Mouse (Mus musculus): ENCODE measurements around the gene Ppp6r3. TPM values are rescaled to one million over a fixed set of nuclear protein-coding genes. Genes with fewer than 3 reads are reported as not detected.

The Ppp6r3 gene
- total RNA-seq, 2 experiments from 2014 or later = 68.8 to 83.0 TPM

GRCm38 (mm10) chr19:3441092-3441491, 134.5 kb downstream of the Ppp6r3 start:
- intact Hi-C loops (cut with DNase I) = no loop called here
- no peak for DNase-seq (ENCODE audit: low spot score)

GRCm38 (mm10) chr19:3440667-3441066, 134.9 kb downstream of the Ppp6r3 start:
- intact Hi-C loops (cut with DNase I) = no loop called here
- no peak for DNase-seq (ENCODE audit: low spot score)

GRCm38 (mm10) chr19:3437980-3438379, 137.6 kb downstream of the Ppp6r3 start:
- no peak for DNase-seq (ENCODE audit: low spot score)

GRCm38 (mm10) chr19:3436840-3437239, 138.7 kb downstream of the Ppp6r3 start:
- no peak for DNase-seq (ENCODE audit: low spot score)

More at GRCm38 (mm10) chr19:3437980-3438379, 137.6 kb downstream of the Ppp6r3 start:
- intact Hi-C loops (cut with DNase I) = no loop called here

DNA sequence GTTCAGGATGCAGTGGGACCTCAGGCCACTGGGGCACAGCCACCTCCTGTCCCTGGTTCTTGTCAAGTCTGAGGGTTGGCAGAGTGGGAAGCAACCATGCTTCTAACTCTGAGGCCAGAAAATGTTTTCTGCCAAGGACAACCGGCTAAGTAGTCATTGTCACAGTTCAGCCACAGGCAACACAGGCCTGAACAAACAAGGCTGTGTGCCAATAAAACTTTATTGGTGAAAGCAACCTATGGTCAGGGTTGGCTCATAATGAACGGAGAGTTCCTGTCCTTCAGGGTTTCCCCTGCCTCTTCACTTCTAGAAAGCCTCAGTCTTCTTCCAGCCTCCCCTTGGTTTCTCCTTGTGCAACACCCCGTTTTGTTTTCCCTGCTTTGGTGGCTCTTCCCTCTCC, 139.7 kb downstream of the Ppp6r3 start:
- intact Hi-C loops (cut with DNase I) = no loop called here
- DNase-seq (ENCODE audit: low spot score) = no peak

More at GRCm38 (mm10) chr19:3436840-3437239, 138.7 kb downstream of the Ppp6r3 start:
- intact Hi-C loops (cut with DNase I) = no loop called here

DNA sequence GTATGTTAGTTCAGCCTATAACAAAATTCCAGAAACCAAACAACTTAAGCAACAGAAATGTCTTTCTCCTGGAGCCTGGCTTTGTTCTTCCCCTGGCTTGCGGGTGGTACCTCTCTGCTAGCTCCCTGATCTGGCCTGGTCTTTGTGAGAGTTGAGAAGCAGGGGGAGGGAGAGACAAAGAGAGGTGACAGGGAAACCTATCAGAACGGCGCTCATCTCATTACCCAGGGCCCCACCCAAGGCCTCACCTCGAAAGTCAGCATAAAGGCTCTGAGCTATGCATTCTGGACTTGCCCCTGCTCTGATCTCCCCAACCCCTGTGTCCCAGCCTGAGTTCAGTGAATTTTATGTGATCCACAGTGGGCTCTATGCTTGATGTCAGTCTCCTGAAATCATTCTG, 140.9 kb downstream of the Ppp6r3 start:
- no peak for DNase-seq (ENCODE audit: low spot score)
- intact Hi-C loops (cut with DNase I) = no loop called here

GRCm38 (mm10) chr19:3434124-3434523, 141.4 kb downstream of the Ppp6r3 start:
- no peak for DNase-seq (ENCODE audit: low spot score)
- intact Hi-C loops (cut with DNase I) = no loop called here

GRCm38 (mm10) chr19:3431969-3432368, 143.6 kb downstream of the Ppp6r3 start:
- intact Hi-C loops (cut with DNase I) = no loop called here
- no peak for DNase-seq (ENCODE audit: low spot score)

DNA sequence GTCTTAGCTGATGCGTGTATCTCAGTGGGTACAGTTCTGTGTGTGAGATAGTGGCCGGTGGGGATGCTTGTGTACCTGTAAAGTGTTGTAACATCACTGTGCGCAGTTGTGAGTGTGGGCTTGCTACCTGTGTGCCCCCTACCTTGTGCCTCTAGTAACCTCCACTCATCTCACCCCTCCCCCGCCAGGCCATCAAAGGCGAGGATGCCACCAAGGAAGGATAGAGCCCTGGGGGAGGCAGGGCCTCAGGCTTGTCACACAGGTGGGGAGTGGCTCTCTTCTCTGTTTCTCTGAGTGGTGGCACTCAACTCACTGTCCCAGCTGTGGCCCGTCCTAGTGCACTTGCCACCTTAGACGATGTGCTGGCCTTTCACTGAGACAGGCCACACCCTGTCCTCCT, 144.5 kb downstream of the Ppp6r3 start:
- DNase-seq (ENCODE audit: low spot score) = no peak
- intact Hi-C loops (cut with DNase I) = no loop called here

DNA sequence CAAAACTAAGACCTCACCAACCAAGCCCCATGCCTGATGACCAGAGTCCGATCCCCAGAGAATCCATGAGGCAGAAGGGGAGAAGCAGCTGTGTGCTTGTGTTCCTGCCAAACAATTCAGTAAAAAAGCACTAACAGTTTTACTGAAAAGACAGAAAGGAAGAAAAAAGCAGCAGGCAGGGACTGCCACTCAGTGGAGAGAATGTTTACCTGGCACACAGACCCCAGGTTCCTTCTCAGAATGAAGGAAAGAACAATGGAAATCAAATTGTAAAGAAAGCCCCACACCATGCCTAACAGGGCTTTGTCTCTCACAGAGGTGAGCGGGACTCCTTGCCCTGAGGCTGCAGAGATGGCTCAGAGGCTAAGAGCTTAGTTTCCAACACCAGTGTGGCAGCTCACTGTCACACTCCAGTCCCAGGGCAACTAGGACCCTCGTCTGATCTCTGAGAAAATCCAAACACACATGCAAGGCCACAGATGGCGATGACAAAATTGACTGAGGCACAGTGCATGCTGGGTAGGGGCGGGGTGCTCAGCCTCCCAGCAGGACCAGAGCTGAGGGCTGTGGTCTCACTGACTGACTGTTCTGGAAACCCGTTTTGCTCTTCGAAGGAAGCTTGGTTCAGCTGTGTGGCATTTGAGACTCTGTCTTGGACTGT, 146.3 kb downstream of the Ppp6r3 start:
- no peak for DNase-seq (ENCODE audit: low spot score)

DNA sequence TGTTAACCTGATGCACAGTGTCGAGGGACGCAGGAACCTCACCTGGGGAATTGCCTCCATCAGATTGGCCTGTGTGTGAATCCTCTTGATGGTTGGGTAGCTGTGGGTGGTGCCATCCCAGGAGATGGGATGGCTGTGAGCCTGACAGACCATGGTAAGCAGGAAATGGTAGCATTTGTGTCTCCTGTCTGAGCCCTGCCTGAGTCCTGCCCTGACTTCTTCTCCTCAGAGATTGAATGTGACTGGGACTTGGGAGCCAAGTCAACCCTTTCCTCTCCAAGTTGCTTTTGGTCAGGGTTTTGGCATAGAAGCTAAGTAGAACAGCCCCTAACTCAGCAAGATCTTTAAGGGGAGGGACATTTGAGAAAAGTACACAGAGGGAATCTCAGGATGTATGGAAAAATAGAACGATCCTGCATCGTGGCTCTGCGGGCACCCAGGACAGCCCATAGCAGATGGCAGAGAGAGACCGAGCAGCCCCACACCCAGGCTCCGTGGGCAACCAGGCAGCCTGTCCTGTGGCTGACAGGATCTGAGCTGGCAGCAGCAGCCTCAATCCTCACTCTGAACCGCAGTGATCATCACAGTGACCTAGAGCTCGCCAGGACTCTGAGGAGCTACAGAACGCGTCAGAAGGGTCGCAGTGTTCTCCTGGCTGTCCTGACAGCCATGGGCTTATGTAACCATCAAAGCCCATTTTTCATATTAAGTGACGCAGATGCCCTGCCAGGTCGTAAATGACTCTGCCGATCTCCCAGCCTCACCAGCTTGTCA, 147.3 kb downstream of the Ppp6r3 start:
- intact Hi-C loops (cut with DNase I) = no loop called here
- DNase-seq (ENCODE audit: low spot score) = no peak

More for the DNA sequence above, 146.3 kb downstream of the Ppp6r3 start:
- intact Hi-C loops (cut with DNase I) = no loop called here

DNA sequence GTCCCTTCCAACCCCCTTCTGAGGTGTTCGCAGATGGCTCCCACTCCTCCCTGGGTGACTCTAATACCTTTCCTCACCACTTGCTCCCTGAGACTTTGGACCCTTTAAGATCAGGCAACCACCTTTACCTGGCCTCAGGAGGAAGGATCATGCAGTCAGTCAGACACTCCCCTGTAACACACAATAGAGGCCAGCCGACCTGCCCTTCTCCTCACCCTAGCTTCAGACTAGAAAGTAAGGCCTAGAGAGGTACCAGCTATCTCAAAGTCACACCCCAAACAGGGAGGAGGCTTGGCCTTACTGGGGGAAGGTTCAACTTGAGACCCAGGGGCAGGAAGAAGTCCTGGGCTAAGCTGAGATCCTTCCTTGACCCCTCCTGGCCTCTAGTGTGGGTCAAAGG, 151.3 kb downstream of the Ppp6r3 start:
- no peak for DNase-seq (ENCODE audit: low spot score)
- intact Hi-C loops (cut with DNase I) = no loop called here

DNA sequence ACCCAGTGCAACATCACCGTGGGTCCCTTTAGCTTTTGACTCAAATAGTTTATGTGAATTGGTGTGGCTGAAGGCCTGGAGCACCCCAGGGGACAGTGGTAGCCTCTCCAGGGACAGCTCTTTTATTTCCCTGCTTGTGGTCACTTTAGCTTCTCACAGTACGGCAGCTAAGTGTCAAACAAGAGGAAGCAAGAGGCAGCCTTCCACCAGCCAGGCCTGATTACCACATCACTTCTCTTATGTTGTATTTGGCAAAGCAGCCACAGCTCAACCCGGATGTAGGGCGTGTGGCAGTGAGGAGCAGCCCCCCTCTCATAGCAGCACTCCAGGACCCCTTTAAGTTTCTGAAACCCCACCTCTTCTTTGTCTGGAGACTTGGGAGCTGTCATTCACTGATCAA, 152.6 kb downstream of the Ppp6r3 start:
- DNase-seq (ENCODE audit: low spot score) = no peak
- intact Hi-C loops (cut with DNase I) = no loop called here

DNA sequence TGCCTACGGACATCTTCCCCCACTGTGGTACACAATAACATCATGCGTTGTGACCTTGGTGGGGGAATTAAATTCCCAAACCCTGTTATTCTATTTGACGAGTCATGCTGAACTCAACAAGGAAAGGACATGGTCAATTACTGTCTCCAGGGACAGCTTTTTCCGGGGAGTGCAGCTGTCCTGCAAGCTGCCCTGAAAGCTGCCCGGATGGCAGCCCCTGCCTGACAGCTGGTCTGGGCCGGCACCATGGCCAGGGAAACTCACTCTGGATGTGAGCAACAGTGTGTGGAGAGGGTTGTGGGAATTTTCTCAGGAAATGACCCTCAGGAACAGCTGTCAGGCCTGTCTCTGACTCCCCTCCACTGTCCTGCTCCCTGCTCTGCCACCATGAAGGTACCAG, 153.1 kb downstream of the Ppp6r3 start:
- DNase-seq (ENCODE audit: low spot score) = no peak
- intact Hi-C loops (cut with DNase I) = no loop called here

DNA sequence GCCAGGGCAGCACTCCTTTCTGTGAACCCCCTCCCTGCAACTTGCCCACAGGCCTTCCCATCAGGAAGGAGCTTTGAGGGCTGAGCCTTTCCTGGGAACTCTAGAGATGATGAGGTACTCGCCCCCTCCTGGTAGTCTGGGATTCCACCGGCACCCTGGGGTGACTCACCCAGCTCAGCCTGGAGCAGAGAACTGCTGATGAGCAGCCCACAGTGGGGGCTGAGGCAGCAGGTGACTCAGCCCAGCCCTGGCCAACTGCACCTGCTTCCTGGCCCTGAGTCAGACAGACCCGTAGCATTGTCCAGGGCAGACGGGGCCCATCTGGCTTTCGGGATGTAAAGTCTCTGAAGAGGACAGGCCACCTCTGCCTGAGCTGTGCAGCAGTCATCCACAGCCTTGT, 156.3 kb downstream of the Ppp6r3 start:
- intact Hi-C loops (cut with DNase I) = no loop called here

DNA sequence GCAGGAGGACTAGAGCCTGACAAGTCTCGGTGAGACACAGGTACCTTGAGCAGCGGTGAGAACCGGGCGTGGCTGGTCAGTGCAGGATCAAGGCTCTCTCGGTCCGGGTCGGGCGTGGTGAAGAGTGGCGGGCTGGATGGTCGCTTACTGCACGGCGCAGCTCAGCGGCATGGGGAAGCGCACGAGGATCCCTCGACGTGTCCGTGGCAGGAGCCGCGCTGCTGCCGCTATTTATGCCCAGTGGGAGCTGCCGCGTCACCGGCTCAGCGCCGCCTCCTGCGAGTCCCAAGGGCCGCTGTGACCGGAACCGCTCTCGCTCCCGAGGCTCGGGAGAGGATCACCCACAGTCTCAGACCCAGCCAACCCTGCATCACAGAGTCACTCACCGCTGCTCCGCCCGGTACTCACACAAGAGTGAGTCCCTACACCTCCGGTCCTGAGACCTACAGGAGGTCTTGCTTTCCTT, 161.2 kb downstream of the Ppp6r3 start, which contains the start of gene Gal:
Gene Gal, minus strand, starts transcription at position 277 of the 466 bp plus-strand sequence.
- intact Hi-C loops (cut with DNase I) = no loop called here
- no peak for DNase-seq (ENCODE audit: low spot score)

More for the DNA sequence above, 156.3 kb downstream of the Ppp6r3 start:
- DNase-seq (ENCODE audit: low spot score) = no peak

- no peak for DNase-seq (ENCODE audit: low spot score)
- intact Hi-C loops (cut with DNase I) = no loop called here
Measured at GRCm38 (mm10) chr19:3405531-3406281, 169.8 kb downstream of the Ppp6r3 start.

All from heart, postnatal 25 days (tissue).